Mouse (Mus musculus): ENCODE data around the gene Olfr543.

The Olfr543 gene

GRCm38 (mm10) chr7:102472675-102473074 is 8.8 kb downstream of the Olfr543 start:
- DNase-seq = no peak

- no peak for DNase-seq
Measured at GRCm38 (mm10) chr7:102467566-102467965, 13.9 kb downstream of the Olfr543 start.

- DNase-seq = no peak
Measured at GRCm38 (mm10) chr7:102458618-102459380, 22.7 kb downstream of the Olfr543 start.

GRCm38 (mm10) chr7:102446438-102446837 is 35.0 kb downstream of the Olfr543 start:
- no peak for DNase-seq

- DNase-seq = no peak
Measured at GRCm38 (mm10) chr7:102444301-102444700, 37.2 kb downstream of the Olfr543 start.

- DNase-seq = no peak
Measured at GRCm38 (mm10) chr7:102442432-102442831, 39.0 kb downstream of the Olfr543 start.

- peak; percentile 95 for DNase-seq
Measured at GRCm38 (mm10) chr7:102441657-102442391, 39.7 kb downstream of the Olfr543 start, which contains the start of gene Rrm1. Gene Rrm1 (plus strand): TSS chr7:102441695.

GRCm38 (mm10) chr7:102440822-102441656 is 40.4 kb downstream of the Olfr543 start:
- DNase-seq = no peak

- no peak for DNase-seq
Measured at GRCm38 (mm10) chr7:102434344-102434743, 47.1 kb downstream of the Olfr543 start.

All from right cerebral cortex, postnatal 25 days (tissue).